Mouse (Mus musculus) midbrain, embryonic 10.5 days (tissue): ENCODE measurements at regions not wholly inside any gene's neighbourhood (a gene's known extent, or its start where the extent isn't known, plus 50 kb on each side); places are given as distances from the start of the nearest gene placed in this dataset.
A peak's percentile ranks its signal among the peaks of the same experiment; 100 is the strongest.

Source experiments
- DNase-seq: peaks from one replicate; pipeline ENCODE4 v3.0.0-alpha.2; 2017; ENCODE audit warnings: low spot score
- H3K27ac ChIP-seq: fragments of 300-500 bp; sonication (generic); replicated peaks from 2 replicates; pipeline ENCODE4 v1.5.1; 2016; ENCODE audit warnings: mild to moderate bottlenecking
- H3K27me3 ChIP-seq: fragments of 300-500 bp; sonication (generic); 2 replicates; pipeline ENCODE4 v1.6.1; 2016; ENCODE audit warnings: low read depth, mild to moderate bottlenecking; ENCODE audit not compliant: poor library complexity, severe bottlenecking
- H3K36me3 ChIP-seq: fragments of 300-500 bp; sonication (generic); 2 replicates; pipeline ENCODE4 v1.6.1; 2016; ENCODE audit warnings: mild to moderate bottlenecking, moderate library complexity
- H3K4me1 ChIP-seq: fragments of 300-500 bp; sonication (generic); 2 replicates; pipeline ENCODE4 v1.6.1; 2016
- H3K4me3 ChIP-seq: fragments of 300-500 bp; sonication (generic); 2 replicates; pipeline ENCODE4 v1.5.1; 2016; ENCODE audit warnings: mild to moderate bottlenecking, moderate library complexity
- H3K9me3 ChIP-seq: fragments of 300-500 bp; sonication (generic); replicated peaks from 2 replicates; pipeline ENCODE4 v1.6.1; 2016; ENCODE audit warnings: mild to moderate bottlenecking
- WGBS: fragments of 180-500 bp; shearing (Covaris S2); methylation state at CpG from one replicate; pipeline ENCODE4 v1.1.7; 2016; 5-methylcytosine and 5-hydroxymethylcytosine counted together

DNA sequence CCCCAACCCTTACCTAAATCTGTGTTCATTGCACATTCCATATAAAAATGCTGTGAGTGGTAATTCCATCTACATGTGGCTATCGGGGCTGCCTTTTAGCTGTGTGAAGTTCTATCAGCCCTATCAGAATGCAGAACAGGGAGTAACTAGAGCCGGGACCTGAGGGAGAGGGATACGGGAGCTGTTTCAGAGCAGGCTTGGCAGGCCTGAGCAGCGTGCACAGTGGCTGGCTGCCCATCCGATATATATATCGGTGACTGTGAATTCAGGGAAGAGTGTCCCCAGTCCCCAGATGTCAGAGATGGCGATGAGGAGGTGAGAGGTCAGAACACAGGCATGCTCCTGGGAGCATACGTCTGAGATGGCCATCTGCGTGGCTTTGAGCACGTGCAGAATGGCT, 79.0 kb downstream of the Arl4c start:
- Histone ChIP-seq H3K4me3 (no peak overlapping the region), H3K27ac (no peak overlapping the region), H3K9me3 (no peaks in the 10 kb centered on the region), H3K4me1 (peaks cover 11% of the 10 kb centered on the region), H3K27me3 (no peaks in the 10 kb centered on the region), H3K36me3 (no peaks in the 10 kb centered on the region)
- WGBS: 69% methylated on average over 10 of the region's 10 CpGs
- DNase-seq: no peak

DNA sequence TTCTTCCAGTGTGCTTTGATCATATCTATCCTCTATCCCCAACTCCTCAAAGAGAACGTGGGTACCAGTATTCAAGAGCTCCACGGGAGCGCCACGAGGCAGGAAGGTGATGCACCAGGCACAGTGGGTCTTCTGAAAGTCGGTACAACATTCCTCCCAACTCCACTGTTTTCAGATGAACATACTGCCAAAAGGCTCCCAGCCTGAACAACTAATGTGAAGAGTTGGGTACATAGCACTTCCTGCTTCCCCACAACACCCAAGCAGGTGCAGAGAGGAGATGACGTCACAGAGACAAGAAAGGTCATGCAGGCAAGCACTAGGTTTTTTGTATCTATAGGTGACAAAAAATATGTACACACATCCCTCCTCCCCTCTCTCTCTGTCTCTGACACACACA, 79.7 kb downstream of the Arl4c start:
- H3K9me3 ChIP-seq: no peaks in the 10 kb centered on the region
- no peak for DNase-seq
- no peak overlapping the region for H3K27ac ChIP-seq
- no peaks in the 10 kb centered on the region for H3K27me3 ChIP-seq
- 87% methylated on average over 6 of the region's 6 CpGs for WGBS
- no peak overlapping the region for H3K4me3 ChIP-seq
- H3K4me1 ChIP-seq: peaks cover 11% of the 10 kb centered on the region
- no peaks in the 10 kb centered on the region for H3K36me3 ChIP-seq

DNA sequence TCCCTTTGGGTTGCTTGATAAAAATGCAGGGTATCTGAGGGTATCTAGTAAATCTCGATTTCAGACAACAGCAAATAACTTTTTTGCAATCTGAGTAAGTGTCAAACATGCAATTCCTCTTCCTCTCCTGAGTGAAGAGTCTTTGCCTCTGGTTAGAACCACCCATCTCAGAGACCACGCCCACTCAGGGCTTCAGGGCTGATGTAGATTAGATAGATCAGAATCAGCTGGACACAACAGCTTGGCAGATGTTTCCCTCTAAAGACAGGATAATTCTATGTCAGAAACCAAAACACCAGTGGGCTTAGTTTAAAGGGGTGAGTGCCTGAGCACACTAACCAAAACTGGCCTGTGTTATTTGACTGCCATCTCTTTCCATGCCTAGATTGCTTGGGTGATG, 80.8 kb downstream of the Arl4c start:
- H3K27ac ChIP-seq: no peak overlapping the region
- no peak for DNase-seq
- H3K27me3 ChIP-seq: no peaks in the 10 kb centered on the region
- H3K9me3 ChIP-seq: no peaks in the 10 kb centered on the region
- H3K36me3 ChIP-seq: no peaks in the 10 kb centered on the region
- peaks cover 11% of the 10 kb centered on the region for H3K4me1 ChIP-seq
- WGBS: 81% methylated on average over 2 of the region's 2 CpGs
- H3K4me3 ChIP-seq: no peak overlapping the region

DNA sequence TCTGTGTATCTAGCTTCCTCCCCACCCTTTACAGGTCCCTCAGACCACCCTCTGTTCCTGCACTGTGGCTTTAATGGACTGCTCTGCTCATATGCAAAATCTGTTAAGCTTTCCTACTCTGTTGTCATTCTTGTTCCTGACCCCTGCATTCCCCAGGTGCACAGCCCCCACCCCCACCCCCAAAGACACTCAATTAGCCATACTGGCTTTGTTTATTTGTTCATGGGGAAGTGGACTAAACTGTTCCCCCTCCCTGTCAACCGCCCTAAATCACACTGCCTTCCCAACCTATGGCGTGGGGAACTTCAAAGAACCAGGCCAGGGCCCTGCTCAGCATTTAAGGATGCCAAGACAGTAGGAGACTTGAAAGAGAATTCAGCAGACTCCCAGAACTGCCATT, 89.0 kb downstream of the Arl4c start:
- no peaks in the 10 kb centered on the region for H3K27me3 ChIP-seq
- H3K4me3 ChIP-seq: no peak overlapping the region
- peak; percentile 29 for DNase-seq
- WGBS: 11% methylated on average over 2 of the region's 2 CpGs
- peaks cover 26% of the 10 kb centered on the region for H3K4me1 ChIP-seq
- H3K27ac ChIP-seq: peak overlapping the region; percentile 65
- no peaks in the 10 kb centered on the region for H3K9me3 ChIP-seq
- H3K36me3 ChIP-seq: no peaks in the 10 kb centered on the region

DNA sequence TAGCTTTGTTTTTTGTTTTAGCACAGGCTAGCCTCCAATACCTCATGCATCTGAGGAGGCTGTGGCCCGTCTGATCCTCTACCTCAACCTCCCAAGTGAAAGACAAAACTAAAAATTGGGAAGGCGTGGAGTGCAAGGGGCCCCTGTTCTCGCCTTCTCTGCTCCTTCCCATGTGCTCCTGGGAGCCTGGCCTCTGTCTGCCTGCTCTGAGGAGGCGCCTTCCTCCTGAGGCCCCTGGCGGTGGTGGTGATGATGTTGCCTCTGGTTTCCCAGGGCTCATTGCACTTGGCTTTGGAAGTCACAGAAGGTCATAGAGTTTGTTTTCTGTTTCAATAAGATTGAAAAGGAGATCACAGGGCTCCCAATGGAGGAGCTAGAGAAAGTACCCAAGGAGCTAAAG, 90.8 kb downstream of the Arl4c start:
- peaks cover 27% of the 10 kb centered on the region for H3K4me1 ChIP-seq
- H3K9me3 ChIP-seq: no peaks in the 10 kb centered on the region
- no peak overlapping the region for H3K4me3 ChIP-seq
- no peak overlapping the region for H3K27ac ChIP-seq
- no peak for DNase-seq
- WGBS: 81% methylated on average over 5 of the region's 5 CpGs
- H3K27me3 ChIP-seq: no peaks in the 10 kb centered on the region
- no peaks in the 10 kb centered on the region for H3K36me3 ChIP-seq

DNA sequence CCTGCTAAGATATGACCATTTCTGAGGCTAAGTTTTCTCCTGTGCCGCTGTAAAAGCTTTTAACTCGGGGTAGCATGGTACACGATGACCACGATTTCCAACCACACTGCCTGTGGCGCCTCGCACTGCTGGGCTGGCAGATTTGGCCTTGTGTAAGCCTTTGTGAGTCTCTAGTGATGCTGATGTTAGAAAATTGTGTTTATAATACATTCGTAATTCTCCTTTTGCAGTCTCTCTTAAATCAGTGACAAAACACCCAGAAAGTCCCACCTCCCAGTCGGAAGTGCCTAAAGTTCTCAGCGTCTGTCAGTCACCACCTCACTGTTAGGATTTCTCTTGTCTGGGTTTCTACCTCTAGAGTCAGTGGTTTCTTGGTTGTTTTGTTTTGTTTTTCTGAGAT, 91.2 kb downstream of the Arl4c start:
- no peak for DNase-seq
- Histone ChIP-seq H3K27me3 (no peaks in the 10 kb centered on the region), H3K36me3 (no peaks in the 10 kb centered on the region), H3K4me1 (peaks cover 29% of the 10 kb centered on the region), H3K9me3 (no peaks in the 10 kb centered on the region), H3K4me3 (no peak overlapping the region), H3K27ac (no peak overlapping the region)
- WGBS: 91% methylated on average over 9 of the region's 9 CpGs

DNA sequence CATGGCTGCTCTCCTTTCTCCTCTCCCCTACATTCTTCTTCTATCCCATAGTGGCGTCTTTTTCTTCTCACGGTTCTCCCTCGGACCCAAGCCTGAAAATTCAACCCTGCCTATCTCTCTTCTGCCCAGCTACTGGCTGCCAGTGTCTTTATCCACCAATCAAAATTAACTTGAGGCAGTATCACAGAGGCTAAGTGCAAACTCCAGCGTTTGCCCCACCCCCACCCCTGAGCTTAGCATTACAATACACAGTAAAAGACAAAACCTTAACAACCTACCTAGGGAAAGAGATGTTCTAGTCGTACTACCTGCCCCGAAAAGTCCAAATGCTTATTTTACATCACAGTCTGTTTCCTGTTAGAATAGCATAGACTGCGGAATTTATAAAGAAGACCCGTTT, 93.2 kb downstream of the Arl4c start:
- Histone ChIP-seq H3K4me3 (no peak overlapping the region), H3K9me3 (no peaks in the 10 kb centered on the region), H3K36me3 (no peaks in the 10 kb centered on the region), H3K4me1 (peaks cover 32% of the 10 kb centered on the region), H3K27ac (no peak overlapping the region), H3K27me3 (no peaks in the 10 kb centered on the region)
- 39% methylated on average over 8 of the region's 8 CpGs for WGBS
- DNase-seq: no peak

DNA sequence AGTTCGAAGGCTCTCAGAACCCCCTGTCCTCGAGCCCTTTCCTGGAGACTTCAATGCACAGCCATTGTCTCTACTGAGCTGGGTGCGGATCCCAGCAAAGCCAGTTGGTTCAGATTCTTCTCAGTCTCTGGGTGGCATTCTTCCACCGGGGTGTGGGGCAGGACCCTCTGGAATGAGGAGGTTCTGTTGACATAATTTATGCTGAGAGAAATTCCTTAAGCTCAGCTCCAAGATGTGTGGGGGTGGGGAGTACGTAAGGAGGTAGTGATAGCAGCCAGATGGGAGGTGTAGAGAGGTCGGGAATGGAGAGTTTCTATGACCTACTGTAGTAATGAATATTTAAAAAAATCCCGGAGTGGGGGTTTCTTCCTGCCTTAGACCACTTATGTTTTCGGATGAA, 93.8 kb downstream of the Arl4c start:
- Histone ChIP-seq H3K4me3 (no peak overlapping the region), H3K27me3 (no peaks in the 10 kb centered on the region), H3K27ac (no peak overlapping the region), H3K9me3 (no peaks in the 10 kb centered on the region), H3K4me1 (peaks cover 29% of the 10 kb centered on the region), H3K36me3 (no peaks in the 10 kb centered on the region)
- no peak for DNase-seq
- WGBS: 51% methylated on average over 8 of the region's 8 CpGs

DNA sequence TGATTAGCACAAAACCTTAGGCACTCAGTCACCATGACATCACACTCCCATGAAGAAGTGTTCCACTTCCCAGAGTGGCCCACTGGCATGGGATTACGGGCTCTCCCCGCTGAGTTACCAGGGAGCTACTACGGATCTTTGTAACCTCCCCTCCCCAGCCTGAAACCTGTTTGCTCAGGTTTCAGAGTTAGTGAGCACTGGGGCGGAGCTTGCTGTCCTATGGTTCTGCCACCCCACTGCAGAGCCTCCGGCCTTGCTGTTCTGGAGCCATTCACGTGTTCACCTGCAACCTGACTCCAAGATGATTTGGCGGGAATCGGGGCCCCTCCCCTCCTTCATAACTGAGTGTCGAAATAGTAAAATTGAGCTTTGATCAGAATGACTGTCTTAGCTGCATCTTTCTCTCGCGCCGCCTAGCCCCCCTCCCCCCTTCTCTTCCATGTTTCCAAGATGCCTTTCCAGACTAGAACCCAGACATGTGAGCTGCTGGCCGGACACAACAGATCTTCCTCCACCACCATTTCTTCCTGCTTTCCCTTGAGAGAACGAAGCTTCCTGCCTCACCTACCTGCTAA, 95.8 kb upstream of the Glrp1 start:
- Histone ChIP-seq H3K4me3 (no peak overlapping the region), H3K36me3 (no peaks in the 10 kb centered on the region), H3K27ac (no peak overlapping the region), H3K9me3 (no peaks in the 10 kb centered on the region), H3K27me3 (no peaks in the 10 kb centered on the region), H3K4me1 (peaks cover 16% of the 10 kb centered on the region)
- 49% methylated on average over 14 of the region's 14 CpGs for WGBS
- DNase-seq: no peak

DNA sequence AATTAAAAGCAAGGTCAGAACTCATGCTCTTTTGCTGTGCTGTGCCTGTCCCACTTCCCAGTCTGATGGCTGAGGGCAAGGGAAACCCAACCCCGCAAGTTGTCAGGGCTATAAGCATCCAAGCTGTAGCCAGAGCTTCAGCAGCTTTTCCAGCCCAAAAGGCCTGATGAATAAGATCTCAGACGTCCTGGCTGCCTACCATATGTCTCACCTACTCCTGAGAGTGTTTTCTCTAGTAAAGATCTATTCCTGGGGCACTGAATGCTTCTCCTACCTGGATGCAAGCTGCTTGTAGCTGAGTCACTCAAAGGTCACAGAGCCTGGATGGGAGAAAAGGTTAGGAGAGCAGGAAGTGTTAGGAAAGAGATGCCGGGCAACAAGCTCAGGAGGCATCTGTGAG, 92.4 kb upstream of the Glrp1 start:
- no peaks in the 10 kb centered on the region for H3K36me3 ChIP-seq
- no peak for DNase-seq
- 69% methylated on average over 3 of the region's 3 CpGs for WGBS
- no peak overlapping the region for H3K4me3 ChIP-seq
- no peaks in the 10 kb centered on the region for H3K27me3 ChIP-seq
- H3K4me1 ChIP-seq: peaks cover 6% of the 10 kb centered on the region; the same call in 1 of the 2 replicates
- H3K9me3 ChIP-seq: no peaks in the 10 kb centered on the region; the same call in 1 of the 2 replicates
- no peak overlapping the region for H3K27ac ChIP-seq

DNA sequence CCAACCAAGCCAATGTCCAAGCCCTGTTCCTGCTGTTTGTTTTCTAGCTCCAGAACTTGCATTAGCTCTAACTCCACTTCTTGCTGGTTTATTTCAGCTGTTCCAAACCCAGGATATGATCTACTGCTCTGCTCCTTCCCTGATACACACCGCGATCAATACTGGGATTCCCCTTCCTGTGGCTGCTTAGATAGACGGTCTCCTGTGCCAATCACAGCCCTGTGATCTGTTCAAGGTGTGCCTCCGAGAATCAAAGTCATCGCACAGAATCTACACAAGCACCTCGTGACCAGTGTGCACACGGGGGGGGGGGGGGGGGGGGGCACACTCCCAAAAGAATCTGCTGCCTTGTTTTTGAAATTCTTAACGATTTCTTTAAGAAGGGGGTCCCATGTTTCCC, 91.9 kb upstream of the Glrp1 start:
- peaks cover 6% of the 10 kb centered on the region; the same call in 1 of the 2 replicates for H3K4me1 ChIP-seq
- no peak overlapping the region for H3K27ac ChIP-seq
- no peaks in the 10 kb centered on the region; the same call in 1 of the 2 replicates for H3K9me3 ChIP-seq
- H3K36me3 ChIP-seq: no peaks in the 10 kb centered on the region
- H3K27me3 ChIP-seq: no peaks in the 10 kb centered on the region
- H3K4me3 ChIP-seq: no peak overlapping the region
- DNase-seq: no peak
- WGBS: 82% methylated on average over 8 of the region's 8 CpGs

DNA sequence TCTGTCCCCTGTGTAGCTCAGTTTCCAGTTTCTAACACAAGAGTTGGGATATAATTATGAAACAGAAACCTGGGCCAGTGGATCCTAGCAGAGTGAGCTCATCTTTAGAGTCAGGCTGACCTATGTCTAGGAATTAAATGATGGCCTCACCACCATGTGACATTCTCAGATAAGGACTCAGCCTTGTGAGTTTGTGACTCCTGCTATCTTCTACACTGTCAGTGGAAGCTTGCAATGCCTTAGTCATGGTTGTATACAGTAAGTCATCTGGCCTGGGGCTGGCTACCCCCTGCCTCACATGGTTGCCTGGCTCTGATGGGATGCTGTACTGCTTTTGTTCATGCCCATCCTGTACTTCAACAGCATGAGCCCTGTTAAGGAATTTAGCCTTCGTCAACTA, 90.3 kb upstream of the Glrp1 start:
- Histone ChIP-seq H3K36me3 (no peaks in the 10 kb centered on the region), H3K4me3 (no peak overlapping the region), H3K9me3 (no peaks in the 10 kb centered on the region; the same call in 1 of the 2 replicates), H3K27me3 (no peaks in the 10 kb centered on the region), H3K4me1 (no peaks in the 10 kb centered on the region), H3K27ac (no peak overlapping the region)
- 90% methylated on average over 1 of the region's 1 CpGs for WGBS
- DNase-seq: no peak

DNA sequence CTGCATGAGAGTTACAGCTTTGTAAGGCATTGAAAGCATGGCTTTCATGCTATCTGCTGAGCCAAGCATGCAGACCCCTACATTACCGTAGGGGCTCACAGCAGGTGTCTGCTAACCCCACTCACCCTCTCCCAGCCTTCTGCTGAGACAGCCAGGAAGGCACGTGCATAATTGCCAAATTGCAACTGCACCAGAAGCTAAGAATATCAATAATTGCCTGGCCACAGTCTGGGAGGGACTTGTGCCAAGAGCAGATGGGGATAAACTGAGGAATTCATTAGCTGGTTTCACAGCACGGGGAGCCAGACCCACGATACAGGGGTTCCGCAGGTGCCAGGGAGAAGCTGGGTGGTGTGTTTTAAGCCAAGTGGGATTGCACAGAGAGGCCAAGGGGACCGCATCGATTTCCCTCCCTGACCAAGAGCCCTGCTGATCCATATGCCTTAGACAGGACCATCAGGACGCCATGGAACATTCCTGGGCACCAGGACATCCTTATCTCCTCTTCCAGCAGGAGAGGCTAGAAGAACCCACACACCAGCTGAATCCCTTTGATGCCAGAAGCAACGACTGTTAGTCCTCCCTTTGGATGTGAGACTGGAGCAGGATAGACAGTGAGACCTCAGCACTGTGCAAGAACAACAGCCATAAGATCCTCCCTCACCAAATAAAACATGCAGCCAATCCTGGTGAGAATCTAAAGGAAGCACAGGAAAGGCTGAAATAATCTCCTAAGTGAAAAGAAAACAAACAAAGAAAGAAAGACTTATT, 84.8 kb upstream of the Glrp1 start:
- Histone ChIP-seq H3K4me3 (no peak overlapping the region), H3K4me1 (peaks cover 7% of the 10 kb centered on the region; the same call in 1 of the 2 replicates), H3K27ac (no peak overlapping the region), H3K27me3 (no peaks in the 10 kb centered on the region), H3K36me3 (no peaks in the 10 kb centered on the region), H3K9me3 (no peaks in the 10 kb centered on the region; the same call in 1 of the 2 replicates)
- WGBS: 63% methylated on average over 9 of the region's 9 CpGs
- no peak for DNase-seq
